Mouse (Mus musculus) MEL-GATA-1-ER (cell line): ENCODE data around the gene Morc3.

ENCODE experiments used
- DNase-seq: peaks from one replicate; pipeline ENCODE4 v3.0.0-alpha.2; 2012; ENCODE audit warnings: low read depth; ENCODE audit errors: extremely low read depth

Morc3 gene

DNA sequence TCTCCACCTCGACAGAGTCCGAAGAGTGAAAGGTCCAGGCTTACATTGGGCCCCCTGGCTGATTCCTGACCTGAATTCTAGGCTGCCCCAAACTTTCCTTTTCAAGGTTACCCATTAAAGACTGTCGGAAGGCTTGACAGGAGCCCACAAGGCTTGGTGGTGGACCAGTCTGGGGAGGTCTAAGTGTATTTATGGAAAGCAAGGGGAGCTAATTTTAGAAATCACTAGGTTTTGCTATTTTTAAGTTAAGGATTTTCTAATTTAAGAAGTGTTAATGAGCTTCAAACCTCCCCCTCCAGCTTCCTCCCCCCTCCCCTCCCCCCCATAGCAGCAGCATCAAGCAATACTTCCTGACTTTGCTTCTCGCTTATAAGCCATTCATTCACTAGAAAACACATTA, 88.8 kb downstream of the Morc3 start:
- no peak for DNase-seq

GRCm38 (mm10) chr16:93922835-93923389, 91.0 kb downstream of the Morc3 start:
- no peak for DNase-seq

GRCm38 (mm10) chr16:93923788-93924187, 91.9 kb downstream of the Morc3 start:
- DNase-seq = no peak
